Mouse (Mus musculus): ENCODE measurements around the gene Zyx.

The Zyx gene

DNA sequence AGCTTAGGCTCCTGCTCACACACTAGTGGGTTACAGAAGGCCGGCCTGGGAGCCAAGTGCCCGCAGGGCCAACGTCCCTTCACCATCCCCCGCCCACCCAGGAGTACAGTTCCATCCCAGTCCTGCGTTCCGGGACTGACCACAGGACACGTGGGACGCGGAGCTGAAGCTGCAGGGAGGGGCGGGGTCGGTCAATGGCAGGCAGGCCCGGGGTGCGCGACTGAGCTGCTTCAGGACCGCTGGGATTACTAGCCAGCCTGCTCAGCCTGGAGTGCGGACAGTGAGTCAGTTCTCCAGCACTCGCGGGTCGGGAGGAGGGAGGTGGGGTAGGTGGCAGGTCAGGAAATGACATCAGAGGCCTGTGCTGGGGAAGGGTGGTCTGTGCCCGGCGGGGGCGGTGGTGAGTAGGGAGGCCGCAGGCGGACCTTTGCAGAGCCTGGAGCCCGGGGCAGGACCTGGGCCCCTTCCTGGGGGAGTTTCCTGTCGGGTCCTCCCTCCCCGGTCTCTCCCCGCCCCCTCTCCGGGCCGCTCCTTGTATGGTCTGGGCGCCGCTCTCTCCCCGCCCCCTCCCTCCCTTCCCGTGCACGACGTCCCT lies at the start of gene Zyx:
Zyx (plus strand) TSS at position 205 of the 595 bp plus-strand sequence.
- DNase-seq (ENCODE audit: low spot score), result peak; percentile 93

DNA sequence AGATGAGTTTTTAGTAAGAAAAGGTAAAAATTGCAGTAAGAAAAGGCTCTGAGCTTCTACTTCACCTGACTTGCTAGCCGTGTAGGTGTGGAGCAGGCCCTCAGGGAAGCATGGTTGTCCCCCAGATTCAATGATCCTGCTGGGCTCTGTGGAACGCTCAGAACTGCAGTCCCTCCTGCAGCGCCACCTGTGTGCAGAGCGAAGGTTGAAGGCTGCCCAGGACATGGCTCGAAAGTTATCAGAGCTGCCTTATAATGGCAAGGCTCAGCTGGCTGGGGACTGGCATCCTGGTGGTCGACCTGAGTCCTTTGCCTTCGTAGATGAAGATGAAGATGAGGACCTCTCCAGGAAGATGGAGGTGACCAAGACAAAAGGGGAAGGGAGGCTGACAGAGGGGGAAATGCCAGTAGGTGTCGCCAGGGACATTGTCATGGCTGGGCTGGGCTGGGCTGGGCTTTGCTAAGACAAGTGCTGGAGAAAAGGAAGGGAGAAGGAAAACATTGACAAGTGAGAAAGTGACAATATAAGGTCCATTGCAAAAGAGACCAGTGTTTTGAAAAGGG lies 39.5 kb upstream of the Zyx start:
- DNase-seq (ENCODE audit: low spot score), result no peak

- DNase-seq (ENCODE audit: low spot score), result no peak
Observed at GRCm38 (mm10) chr6:42310427-42311053, 38.9 kb upstream of the Zyx start.

GRCm38 (mm10) chr6:42318293-42318692 lies 31.1 kb upstream of the Zyx start:
- DNase-seq (ENCODE audit: low spot score), result no peak

DNA sequence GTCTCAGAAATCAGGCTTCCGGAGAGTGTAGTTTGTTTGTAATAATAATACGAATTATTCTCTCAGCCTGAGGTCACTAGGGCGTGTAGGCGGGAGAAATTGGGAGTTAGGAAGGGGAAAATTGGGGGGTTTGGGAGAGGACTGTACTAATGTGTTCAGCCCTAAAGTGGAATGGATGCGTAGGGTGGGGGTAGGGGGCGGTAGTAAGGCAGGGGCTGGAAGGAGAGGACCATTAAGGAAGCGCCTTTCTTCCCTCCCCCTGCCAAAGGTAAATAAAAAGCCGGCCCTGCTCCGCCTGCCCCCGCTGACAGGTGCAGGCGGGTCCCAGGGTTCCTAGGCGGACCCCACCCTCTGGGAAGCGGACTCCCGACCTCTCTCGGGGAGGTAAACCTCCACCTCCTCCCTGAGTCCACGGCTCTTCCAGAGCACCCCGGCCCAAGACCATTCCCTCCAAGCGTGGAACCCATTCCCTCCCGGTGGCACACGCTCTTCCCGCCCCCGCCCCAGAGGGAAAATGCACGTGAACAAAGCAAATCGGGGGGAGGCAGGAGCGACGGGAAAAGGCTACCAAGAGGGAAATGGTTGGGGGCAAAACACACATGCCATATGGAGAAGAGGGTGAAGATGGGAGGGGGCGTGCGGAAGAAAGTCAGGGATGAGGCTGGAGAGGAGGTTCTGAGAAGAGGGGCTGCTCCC lies 25.9 kb upstream of the Zyx start:
- no peak for DNase-seq (ENCODE audit: low spot score)

- no peak for DNase-seq (ENCODE audit: low spot score)
Observed at GRCm38 (mm10) chr6:42324067-42324481, 25.4 kb upstream of the Zyx start.

DNA sequence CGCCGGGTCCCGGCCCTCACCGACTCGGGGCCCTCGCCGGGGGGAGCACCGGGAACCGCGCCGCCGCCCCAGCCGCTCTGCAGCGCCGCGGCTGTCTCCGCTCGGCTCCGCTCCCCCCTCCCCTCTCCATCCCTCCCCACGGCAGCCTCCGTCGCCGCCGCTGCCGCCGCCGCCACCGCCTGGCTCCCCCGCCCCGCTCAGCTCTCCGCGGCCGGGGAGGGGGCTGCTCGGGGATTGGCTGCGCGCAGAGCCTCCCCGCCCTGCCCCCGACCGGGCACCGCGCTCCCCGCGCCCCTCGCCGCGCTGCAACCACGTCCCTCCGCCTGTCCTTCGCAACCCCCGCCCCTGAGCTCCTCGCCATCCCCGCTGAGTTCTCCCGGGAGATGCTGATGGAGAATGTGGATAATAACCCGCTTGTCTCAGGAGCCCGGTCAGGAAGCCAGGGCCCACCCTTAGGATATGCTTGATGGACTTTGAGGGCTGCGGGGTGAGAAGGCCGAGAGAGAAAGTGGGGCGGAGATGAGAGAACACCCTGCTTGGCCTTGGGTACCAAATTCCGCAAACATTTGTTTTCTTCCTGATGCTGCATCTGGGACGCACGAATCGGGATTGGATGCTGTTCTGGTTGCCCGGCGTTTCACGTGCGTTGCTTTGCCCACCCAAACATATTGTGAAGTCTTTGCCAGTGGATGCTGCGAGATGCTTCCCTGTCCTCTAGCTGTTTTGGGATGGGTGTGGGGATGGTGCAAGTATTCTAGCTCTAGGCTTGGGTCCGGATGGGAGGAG lies 24.8 kb upstream of the Zyx start, which contains the start of gene Fam131b:
Fam131b (minus strand) TSS at position 162 of the 786 bp plus-strand sequence.
- peak; percentile 6 for DNase-seq (ENCODE audit: low spot score)

DNA sequence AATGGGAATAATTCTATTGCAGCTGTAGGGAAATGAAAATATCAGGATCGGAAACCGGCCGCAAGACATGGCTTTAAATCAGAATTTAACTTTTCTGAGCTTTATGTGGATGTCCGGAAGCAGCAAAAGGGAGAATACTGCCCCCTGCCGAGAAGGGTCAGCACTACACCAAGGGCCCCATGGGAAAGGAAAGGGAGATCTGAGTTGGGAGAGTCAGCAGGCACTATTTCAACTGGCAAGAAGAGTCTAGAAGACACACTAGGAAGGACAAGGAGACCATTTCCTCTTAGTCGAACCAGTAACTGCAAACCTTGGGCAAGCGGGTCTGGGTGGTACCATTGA lies 24.2 kb upstream of the Zyx start:
- DNase-seq (ENCODE audit: low spot score), result peak; percentile 16

GRCm38 (mm10) chr6:42326509-42326908 lies 22.9 kb upstream of the Zyx start:
- DNase-seq (ENCODE audit: low spot score), result no peak

GRCm38 (mm10) chr6:42328757-42329156 lies 20.7 kb upstream of the Zyx start:
- no peak for DNase-seq (ENCODE audit: low spot score)

DNA sequence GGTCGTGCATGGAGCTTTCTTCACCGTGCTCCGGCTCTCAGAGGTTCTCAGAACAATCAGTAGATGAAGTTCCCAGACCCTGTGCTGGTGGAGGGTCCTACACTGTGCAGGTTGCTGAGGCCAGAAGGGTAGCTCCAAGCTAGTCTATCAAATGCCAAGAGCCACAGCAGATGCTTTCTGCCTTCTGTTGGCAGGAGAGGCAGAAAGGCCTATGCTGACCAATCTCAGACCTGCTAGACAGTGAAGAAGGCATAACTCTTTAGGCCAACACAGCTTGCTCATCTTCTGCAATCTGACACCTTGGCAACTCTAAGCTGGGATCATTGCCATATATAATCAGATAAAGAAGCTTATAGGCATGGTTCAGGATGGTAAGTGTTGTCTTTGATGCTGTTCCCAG lies 19.2 kb upstream of the Zyx start:
- no peak for DNase-seq (ENCODE audit: low spot score)

DNA sequence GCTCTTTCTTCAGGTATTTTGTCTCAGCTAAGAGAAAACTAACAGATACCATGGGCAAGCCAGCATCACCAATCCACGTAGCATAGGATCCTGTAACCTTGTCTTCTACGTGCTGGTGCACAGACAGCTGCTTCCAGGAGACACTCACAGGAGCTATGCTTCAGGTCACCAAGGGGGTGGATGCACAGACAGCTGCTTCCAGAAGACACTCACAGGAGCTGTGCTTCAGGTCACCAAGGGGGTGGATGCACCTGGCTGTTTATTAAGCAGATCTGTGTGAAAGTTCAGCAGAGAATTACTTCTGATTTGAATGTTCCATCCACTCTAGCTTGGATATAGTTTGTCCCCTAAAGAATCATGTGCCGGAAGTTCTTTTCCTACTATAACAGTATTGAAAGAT lies 18.5 kb upstream of the Zyx start:
- DNase-seq (ENCODE audit: low spot score), result no peak

DNA sequence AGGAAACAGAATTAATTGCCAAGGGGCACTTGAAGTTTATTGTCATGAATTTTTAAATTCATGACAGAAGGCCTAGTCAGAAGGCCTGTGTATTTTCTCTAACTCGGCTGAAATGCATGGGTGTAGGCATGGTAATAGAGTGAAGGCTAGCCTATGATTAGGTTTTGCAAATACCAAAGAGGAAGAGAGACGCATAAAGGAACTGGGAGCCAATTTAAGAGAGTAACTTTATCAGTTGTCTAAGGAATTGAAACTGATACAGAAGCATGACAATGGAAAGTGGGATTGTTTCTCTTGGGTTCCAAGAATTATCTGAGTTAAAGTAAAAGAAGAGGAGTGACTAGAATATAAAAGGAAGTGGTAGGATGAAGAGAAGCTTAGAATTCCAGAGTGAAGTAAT lies 10.2 kb upstream of the Zyx start:
- DNase-seq (ENCODE audit: low spot score), result no peak

- DNase-seq (ENCODE audit: low spot score), result no peak
Observed at GRCm38 (mm10) chr6:42339981-42340380, 9.4 kb upstream of the Zyx start.

DNA sequence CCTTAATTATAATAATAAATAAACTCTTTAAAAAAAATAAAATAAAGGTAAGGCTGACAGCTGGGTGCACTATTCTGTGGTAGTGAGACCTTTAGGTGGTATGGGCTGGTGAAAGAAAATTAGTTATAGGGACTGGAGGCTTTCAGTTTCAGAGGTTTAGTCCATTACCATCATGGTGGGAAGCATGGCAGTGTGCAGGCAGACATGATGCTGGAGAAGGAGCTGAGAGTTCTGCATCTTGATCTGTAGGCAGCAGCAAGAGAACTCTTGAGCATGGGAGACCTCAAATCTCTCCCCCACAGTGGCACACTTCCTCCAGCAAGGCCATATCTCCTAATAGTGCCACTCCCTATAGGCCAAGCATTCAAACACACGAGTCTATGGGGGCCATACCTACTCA lies 7.3 kb upstream of the Zyx start:
- no peak for DNase-seq (ENCODE audit: low spot score)

GRCm38 (mm10) chr6:42343361-42344120 lies 5.9 kb upstream of the Zyx start:
- DNase-seq (ENCODE audit: low spot score), result no peak

DNA sequence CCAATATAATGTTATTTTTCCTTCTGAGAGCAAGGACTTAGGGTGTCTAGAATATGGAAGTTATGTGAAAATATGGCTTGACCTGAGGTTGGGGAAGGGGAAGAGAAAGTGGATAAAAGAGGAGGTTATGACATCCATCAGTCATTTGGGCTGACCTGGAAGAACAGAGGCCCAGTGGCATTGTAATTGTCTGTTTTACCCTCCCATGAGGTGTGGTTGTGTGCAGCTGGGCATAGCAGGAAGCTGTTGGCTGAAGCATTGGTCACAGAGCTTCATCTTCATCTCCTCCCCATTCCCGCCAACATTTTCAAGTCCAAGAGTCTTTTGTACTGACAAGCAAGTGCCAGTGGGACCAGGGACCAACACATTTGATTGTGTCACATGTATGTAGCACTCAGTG lies 5.2 kb upstream of the Zyx start:
- no peak for DNase-seq (ENCODE audit: low spot score)

DNA sequence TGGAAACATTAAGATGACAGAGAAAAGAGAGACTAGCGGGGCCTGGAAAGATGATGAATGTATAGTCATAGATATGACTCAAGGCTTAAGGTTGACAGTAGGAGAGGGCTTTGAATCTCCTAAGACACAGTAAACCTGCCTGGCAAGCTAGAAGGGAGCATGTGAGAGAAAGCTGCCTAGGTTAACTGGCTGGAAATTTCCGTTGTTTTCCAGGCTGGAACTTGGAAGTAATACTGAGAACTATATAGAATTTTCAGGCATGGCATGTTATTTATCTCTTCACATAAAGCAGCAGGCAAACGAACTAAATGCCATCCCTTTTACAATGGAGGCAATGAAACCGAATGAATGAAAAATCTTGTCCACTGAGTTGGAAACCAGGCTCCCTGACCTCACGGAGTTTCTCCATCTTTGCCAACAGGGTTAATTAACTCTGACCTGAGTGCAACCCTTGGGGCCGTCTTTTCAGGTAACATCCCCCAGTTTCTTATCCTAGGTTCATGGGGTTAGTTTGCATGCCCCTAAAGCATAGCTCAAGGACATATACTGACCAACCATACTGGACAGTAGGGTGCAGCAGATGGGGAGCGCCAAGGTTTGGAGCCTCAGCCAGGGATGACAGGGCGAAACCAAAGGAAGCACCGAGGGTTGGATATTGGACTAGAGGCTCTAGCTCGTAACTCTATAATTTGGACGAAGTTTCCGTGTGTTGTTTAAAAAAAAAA lies 987 bp upstream of the Zyx start:
- DNase-seq (ENCODE audit: low spot score), result no peak

- peak; percentile 63 for DNase-seq (ENCODE audit: low spot score)
Observed at GRCm38 (mm10) chr6:42349006-42349425, 414 bp upstream of the Zyx start.

DNA sequence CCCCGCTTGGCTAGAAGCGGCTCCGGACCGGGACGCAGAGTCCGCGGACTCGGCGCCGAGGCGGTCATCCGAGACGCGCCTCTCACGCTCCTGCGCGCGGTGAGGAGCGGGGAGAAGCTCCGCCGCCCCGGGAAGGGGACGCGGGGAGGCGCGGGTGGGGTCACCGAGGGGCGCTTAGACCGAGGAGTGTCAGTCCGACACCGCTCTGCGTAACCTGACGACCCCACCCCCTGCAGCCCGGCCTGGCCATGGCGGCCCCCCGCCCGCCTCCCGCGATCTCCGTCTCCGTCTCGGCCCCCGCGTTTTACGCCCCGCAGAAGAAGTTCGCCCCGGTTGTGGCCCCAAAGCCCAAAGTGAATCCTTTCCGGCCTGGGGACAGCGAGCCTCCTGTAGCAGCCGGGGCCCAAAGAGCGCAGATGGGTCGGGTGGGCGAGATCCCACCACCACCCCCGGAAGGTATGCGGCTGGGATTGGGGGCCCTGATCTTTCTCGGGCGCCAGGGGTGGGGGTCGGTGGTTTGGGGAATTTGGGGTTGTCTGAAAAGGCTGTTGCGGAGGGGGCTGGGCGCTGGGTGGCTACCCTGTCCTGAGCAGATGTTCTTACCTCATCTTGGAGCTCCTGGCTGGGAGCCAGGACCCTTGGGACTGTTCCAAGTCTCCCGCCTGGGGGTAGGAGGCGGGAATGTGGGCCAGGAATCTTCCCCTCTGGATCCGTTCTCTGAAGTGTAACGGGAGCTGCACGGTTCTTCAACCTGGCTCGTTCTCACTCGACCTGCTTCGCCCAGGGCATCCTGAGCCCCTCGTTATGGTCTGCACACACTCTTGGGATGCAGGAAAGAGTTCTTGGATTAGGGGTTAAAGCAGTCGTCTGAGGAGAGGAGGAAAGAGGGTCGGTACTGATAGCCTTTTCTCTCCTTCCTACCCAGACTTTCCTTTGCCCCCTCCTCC lies 864 bp downstream of the Zyx start:
- DNase-seq (ENCODE audit: low spot score), result peak; percentile 70

All from ovary, adult 18-20 months (tissue).